Mouse (Mus musculus) intestine, embryonic 14.5 days (tissue): ENCODE measurements around the gene Rhbdl3. TPM values are rescaled to one million over a fixed set of nuclear protein-coding genes. Genes with fewer than 3 reads are reported as not detected.
A peak's percentile ranks its signal among the peaks of the same experiment; 100 is the strongest.

Source experiments
- ATAC-seq: fragments of 200-750 bp; cut with Nextera tagmentation; replicated peaks from 2 replicates; pipeline ENCODE4 v1.8.0; 2017; ENCODE audit warnings: low read depth, moderate number of reproducible peaks, moderate TSS enrichment, moderate library complexity; ENCODE audit not compliant: low FRiP score, low TSS enrichment
- DNase-seq: peaks from one replicate; pipeline ENCODE4 v3.0.0-alpha.2; 2018; ENCODE audit warnings: low spot score
- H3K27ac ChIP-seq: fragments of 300-500 bp; sonication (generic); 2 replicates; pipeline ENCODE4 v1.5.1; 2014; ENCODE audit warnings: low read depth, mild to moderate bottlenecking, control low read depth
- H3K27me3 ChIP-seq: fragments of 300-500 bp; sonication (generic); replicated peaks from 2 replicates; pipeline ENCODE4 v1.6.1; 2014; ENCODE audit warnings: low read length, control low read depth; ENCODE audit not compliant: control insufficient read depth, insufficient read depth
- H3K36me3 ChIP-seq: fragments of 300-500 bp; sonication (generic); 2 replicates; pipeline ENCODE4 v1.6.1; 2014; ENCODE audit warnings: low read length, control low read depth; ENCODE audit not compliant: control insufficient read depth, insufficient read depth
- H3K4me1 ChIP-seq: fragments of 300-500 bp; sonication (generic); replicated peaks from 2 replicates; pipeline ENCODE4 v1.6.1; 2014; ENCODE audit warnings: low read length, control low read depth, mixed read lengths; ENCODE audit not compliant: control insufficient read depth, insufficient read depth
- H3K4me2 ChIP-seq: fragments of 300-500 bp; sonication (generic); 2 replicates; pipeline ENCODE4 v1.6.1; 2014; ENCODE audit warnings: low read length
- H3K4me3 ChIP-seq: fragments of 300-500 bp; sonication (generic); 2 replicates; pipeline ENCODE4 v1.5.1; 2014; ENCODE audit warnings: low read depth, low read length, control low read depth, mixed read lengths
- H3K9ac ChIP-seq: fragments of 300-500 bp; sonication (generic); 2 replicates; pipeline ENCODE4 v1.6.1; 2014; ENCODE audit warnings: mild to moderate bottlenecking, low read length
- H3K9me3 ChIP-seq: fragments of 300-500 bp; sonication (generic); 2 replicates; pipeline ENCODE4 v1.6.1; 2016; ENCODE audit warnings: low read length, control low read depth; ENCODE audit not compliant: control insufficient read depth
- WGBS: fragments of 180-500 bp; shearing (Covaris S2); extraction: QIAGEN DNeasy Blood & Tissue Kit; methylation state at CpG from one replicate; pipeline ENCODE4 v1.1.7; 2014; 5-methylcytosine and 5-hydroxymethylcytosine counted together
- polyA plus RNA-seq: library from polyadenylated mRNA; unstranded; fragments of >200 nt; fragmentation: Nextera tagmentation; extraction: Ambion mirVana; gene quantifications from 2 replicates; pipeline ENCODE4 v1.2.1, GENCODE M21; 2014

The Rhbdl3 gene
- polyA plus RNA-seq, 1 experiment from 2014 or later: 3.1 TPM

- H3K9ac ChIP-seq: no peak overlapping the region
- peak; percentile 79 for DNase-seq
- peak; percentile 61; the same call in 1 of the 2 replicates for ATAC-seq
Measured at GRCm38 (mm10) chr11:80302536-80302935, 1.8 kb downstream of the Rhbdl3 start.

DNA sequence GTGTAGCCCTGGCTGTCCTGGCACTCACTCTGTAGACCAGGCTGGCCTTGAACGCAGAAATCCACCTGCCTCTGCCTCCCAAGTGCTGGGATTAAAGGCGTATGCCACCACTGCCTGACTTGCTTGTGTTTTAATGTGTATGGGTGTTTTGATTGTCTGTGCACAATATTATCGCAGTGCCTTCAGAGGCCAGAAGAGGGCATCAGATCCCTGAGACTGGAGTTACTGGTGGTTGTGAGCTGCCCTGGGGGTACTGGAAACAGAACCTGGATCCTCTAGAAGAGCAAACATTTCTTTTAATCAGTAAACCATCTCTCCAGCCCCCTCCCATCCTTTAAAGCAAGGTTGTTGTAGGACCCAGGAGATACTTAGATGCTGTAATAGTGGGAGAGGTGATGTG is 3.0 kb downstream of the Rhbdl3 start:
- WGBS: 75% methylated on average over 3 of the region's 3 CpGs
- no peaks in the 10 kb centered on the region for H3K36me3 ChIP-seq
- DNase-seq: no peak
- no peak overlapping the region for H3K4me2 ChIP-seq
- ATAC-seq: no peak
- H3K4me1 ChIP-seq: peaks cover 16% of the 10 kb centered on the region; the same call in 1 of the 2 replicates
- no peak overlapping the region for H3K4me3 ChIP-seq
- H3K9ac ChIP-seq: no peak overlapping the region
- 0 out of 2 replicates have a peak, but pooled peaks cover 2% of the 10 kb centered on the region for H3K9me3 ChIP-seq
- H3K27me3 ChIP-seq: peaks cover 41% of the 10 kb centered on the region
- no peak overlapping the region for H3K27ac ChIP-seq

More at GRCm38 (mm10) chr11:80302536-80302935, 1.8 kb downstream of the Rhbdl3 start:
- 2% methylated on average over 11 of the region's 11 CpGs for WGBS
- H3K27ac ChIP-seq: no peak overlapping the region
- H3K27me3 ChIP-seq: peaks cover 44% of the 10 kb centered on the region
- H3K4me2 ChIP-seq: peak overlapping the region; percentile 100
- peaks cover 16% of the 10 kb centered on the region; the same call in 1 of the 2 replicates for H3K4me1 ChIP-seq
- H3K9me3 ChIP-seq: 0 out of 2 replicates have a peak, but pooled peaks cover 2% of the 10 kb centered on the region
- no peaks in the 10 kb centered on the region for H3K36me3 ChIP-seq
- H3K4me3 ChIP-seq: peak overlapping the region; percentile 38

DNA sequence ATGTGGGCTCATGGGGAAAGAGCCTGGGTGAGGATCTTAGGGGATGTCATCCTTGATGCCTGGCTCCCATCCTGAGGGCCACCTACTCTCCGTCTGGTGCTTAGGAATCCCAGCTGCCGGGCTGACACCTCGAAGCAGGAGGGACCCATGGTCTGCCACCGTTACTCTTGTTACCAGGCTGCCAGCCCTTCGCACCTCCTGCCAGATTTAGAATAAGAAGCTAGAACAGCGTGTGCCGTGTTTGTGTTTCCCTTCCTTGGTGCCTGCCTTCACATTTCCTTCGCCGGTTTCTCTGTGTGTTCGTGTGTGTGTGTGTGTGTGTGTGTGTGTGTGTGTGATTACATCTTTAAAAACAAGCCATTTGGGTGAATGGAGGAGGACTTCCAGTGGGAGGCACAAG is 4.1 kb downstream of the Rhbdl3 start:
- Histone ChIP-seq H3K4me1 (peaks cover 14% of the 10 kb centered on the region; the same call in 1 of the 2 replicates), H3K27me3 (peaks cover 30% of the 10 kb centered on the region), H3K4me2 (no peak overlapping the region), H3K9ac (no peak overlapping the region), H3K36me3 (no peaks in the 10 kb centered on the region), H3K9me3 (0 out of 2 replicates have a peak, but pooled peaks cover 2% of the 10 kb centered on the region), H3K4me3 (no peak overlapping the region), H3K27ac (no peak overlapping the region)
- no peak for DNase-seq
- 83% methylated on average over 10 of the region's 10 CpGs for WGBS
- no peak for ATAC-seq

DNA sequence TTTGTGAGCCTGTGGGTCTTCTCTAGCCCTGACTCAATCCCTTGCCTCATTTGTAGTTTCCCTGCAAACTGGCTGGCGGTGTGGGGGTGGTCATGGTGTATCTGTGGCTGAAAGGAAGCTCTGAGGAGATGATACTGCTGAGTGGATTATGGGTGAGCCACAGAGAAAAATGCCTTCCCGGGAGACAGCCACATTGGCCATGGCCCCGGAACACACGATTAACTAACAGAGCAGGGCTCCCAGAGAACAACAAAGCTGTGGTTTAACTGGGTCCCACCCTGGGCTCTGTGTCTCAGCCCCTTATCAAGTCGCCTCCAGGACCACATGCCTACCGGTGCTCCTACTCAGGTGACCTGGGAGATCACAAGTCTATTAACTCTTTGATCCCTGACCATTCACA is 7.8 kb downstream of the Rhbdl3 start:
- ATAC-seq: no peak
- Histone ChIP-seq H3K9ac (no peak overlapping the region), H3K9me3 (0 out of 2 replicates have a peak, but pooled peaks cover 2% of the 10 kb centered on the region), H3K4me3 (no peak overlapping the region), H3K4me1 (no peaks in the 10 kb centered on the region), H3K27me3 (no peaks in the 10 kb centered on the region), H3K27ac (no peak overlapping the region), H3K4me2 (no peak overlapping the region), H3K36me3 (no peaks in the 10 kb centered on the region)
- 61% methylated on average over 6 of the region's 6 CpGs for WGBS
- no peak for DNase-seq

GRCm38 (mm10) chr11:80311271-80311670 is 10.6 kb downstream of the Rhbdl3 start:
- H3K27me3 ChIP-seq: no peaks in the 10 kb centered on the region
- no peak overlapping the region for H3K4me3 ChIP-seq
- H3K9me3 ChIP-seq: no peaks in the 10 kb centered on the region
- no peak for ATAC-seq
- no peak for DNase-seq
- no peak overlapping the region for H3K4me2 ChIP-seq
- 49% methylated on average over 4 of the region's 4 CpGs for WGBS
- H3K9ac ChIP-seq: no peak overlapping the region
- no peaks in the 10 kb centered on the region for H3K36me3 ChIP-seq
- H3K27ac ChIP-seq: no peak overlapping the region
- H3K4me1 ChIP-seq: no peaks in the 10 kb centered on the region

- Histone ChIP-seq H3K4me3 (no peak overlapping the region), H3K9ac (no peak overlapping the region), H3K4me1 (no peaks in the 10 kb centered on the region), H3K27ac (no peak overlapping the region), H3K27me3 (no peaks in the 10 kb centered on the region), H3K36me3 (no peaks in the 10 kb centered on the region), H3K9me3 (no peaks in the 10 kb centered on the region), H3K4me2 (no peak overlapping the region)
- ATAC-seq (0 out of 2 replicates have a peak, but pooled peaks have one; percentile 50), DNase-seq (no peak)
- WGBS: 43% methylated on average over 2 of the region's 2 CpGs
Measured at GRCm38 (mm10) chr11:80312049-80312448, 11.3 kb downstream of the Rhbdl3 start.

DNA sequence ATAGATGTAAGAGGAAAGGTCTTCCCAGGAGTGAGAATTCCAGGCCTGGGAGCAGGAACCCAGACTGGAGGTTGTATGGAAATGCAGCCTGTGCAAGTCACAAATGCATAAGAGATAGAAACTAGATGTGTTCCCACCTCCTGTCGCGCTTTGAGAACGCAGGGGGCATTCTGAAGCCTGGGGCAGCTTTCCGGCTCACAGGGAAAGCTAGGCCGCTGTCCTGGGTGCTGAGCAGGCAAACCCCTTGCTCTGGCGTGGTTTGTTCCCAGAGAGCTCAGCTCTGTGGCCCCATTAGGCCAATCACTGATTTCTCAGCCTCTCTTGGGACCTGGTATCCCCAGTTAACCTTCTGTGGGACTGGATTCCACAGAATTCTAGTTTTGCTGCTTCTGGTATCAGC is 11.9 kb downstream of the Rhbdl3 start:
- DNase-seq (peak; percentile 74), ATAC-seq (no peak)
- no peak overlapping the region for H3K4me2 ChIP-seq
- H3K9me3 ChIP-seq: no peaks in the 10 kb centered on the region
- no peak overlapping the region for H3K9ac ChIP-seq
- no peaks in the 10 kb centered on the region for H3K27me3 ChIP-seq
- no peak overlapping the region for H3K27ac ChIP-seq
- H3K4me1 ChIP-seq: no peaks in the 10 kb centered on the region
- no peak overlapping the region for H3K4me3 ChIP-seq
- WGBS: 5% methylated on average over 6 of the region's 6 CpGs
- H3K36me3 ChIP-seq: no peaks in the 10 kb centered on the region

DNA sequence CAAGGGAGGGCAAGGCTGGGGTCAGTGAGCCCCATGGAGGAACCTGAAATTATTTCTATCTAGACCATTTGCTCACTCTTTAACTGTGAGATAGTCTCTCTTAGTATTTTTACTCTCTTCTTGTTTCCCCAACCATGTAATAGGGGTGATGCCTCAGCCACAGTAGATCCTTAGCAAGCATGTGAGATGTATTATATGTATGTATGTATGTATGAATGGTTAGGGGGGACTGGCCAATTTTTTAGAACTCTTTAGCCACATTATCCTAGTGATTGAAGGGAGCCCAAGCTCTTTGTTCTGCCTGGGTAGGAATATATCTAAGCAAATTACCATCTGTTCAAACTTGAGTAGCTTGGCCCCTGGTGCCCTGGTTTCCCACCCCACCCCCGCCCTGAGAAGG is 12.8 kb downstream of the Rhbdl3 start:
- H3K9me3 ChIP-seq: no peaks in the 10 kb centered on the region
- WGBS: 82% methylated on average over 1 of the region's 1 CpGs
- H3K9ac ChIP-seq: no peak overlapping the region
- no peaks in the 10 kb centered on the region for H3K36me3 ChIP-seq
- no peak for ATAC-seq
- H3K4me2 ChIP-seq: no peak overlapping the region
- DNase-seq: no peak
- H3K4me1 ChIP-seq: no peaks in the 10 kb centered on the region
- H3K27me3 ChIP-seq: no peaks in the 10 kb centered on the region
- H3K27ac ChIP-seq: no peak overlapping the region
- H3K4me3 ChIP-seq: no peak overlapping the region

DNA sequence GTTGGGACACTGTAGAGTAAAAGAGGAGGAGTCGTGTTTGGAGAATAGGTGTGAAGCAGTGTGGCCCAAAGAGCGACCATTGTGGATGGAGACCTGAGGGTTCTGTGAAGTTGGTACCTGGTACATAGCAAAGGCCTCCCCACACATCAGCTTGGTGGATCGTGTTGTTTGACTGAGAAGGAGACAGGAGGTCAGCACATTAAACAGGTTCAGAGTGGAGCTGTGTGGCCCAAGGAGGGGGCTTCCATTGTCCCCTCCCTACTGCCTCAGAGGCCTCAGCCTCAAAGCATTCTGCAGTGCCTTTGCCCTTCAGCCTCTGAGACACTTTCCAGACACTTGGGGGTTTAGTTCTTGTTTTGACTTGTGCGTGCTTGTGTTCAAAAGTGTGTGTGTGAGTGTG is 13.2 kb downstream of the Rhbdl3 start:
- Histone ChIP-seq H3K4me1 (no peaks in the 10 kb centered on the region), H3K36me3 (no peaks in the 10 kb centered on the region), H3K9me3 (no peaks in the 10 kb centered on the region), H3K4me3 (no peak overlapping the region), H3K4me2 (no peak overlapping the region), H3K27me3 (no peaks in the 10 kb centered on the region), H3K9ac (no peak overlapping the region), H3K27ac (no peak overlapping the region)
- 81% methylated on average over 4 of the region's 4 CpGs for WGBS
- DNase-seq (no peak), ATAC-seq (no peak)
